Mouse (Mus musculus) CH12.LX (cell line): ENCODE measurements around the gene Gm43518. TPM values are rescaled to one million over a fixed set of nuclear protein-coding genes. Genes with fewer than 3 reads are reported as not detected.

ENCODE experiments used
- DNase-seq: peaks from one replicate; pipeline ENCODE4 v3.0.0-alpha.2; 2013; ENCODE audit errors: extremely low read depth
- H3K27ac ChIP-seq: 2 replicates; pipeline ENCODE4 v1.5.1; 2012; ENCODE audit warnings: low read depth, mild to moderate bottlenecking, control low read depth, moderate library complexity; ENCODE audit not compliant: insufficient read depth
- H3K27me3 ChIP-seq: replicated peaks from 2 replicates; pipeline ENCODE3; 2012; ENCODE audit warnings: inconsistent platforms
- H3K36me3 ChIP-seq, 2 experiments: replicated peaks in 1 of 2; 2 replicates each; pipeline versions ENCODE3 to v1.6.1; 2012; ENCODE audit warnings: inconsistent platforms in 1 of 2, low read length in 1 of 2, mild to moderate bottlenecking in 1 of 2, mixed read lengths in 1 of 2, moderate library complexity in 1 of 2; ENCODE audit not compliant: control insufficient read depth in 1 of 2, insufficient read depth in 1 of 2
- H3K4me1 ChIP-seq, 2 experiments: 2 replicates each; pipeline ENCODE4 v1.6.1; 2012; ENCODE audit warnings: inconsistent platforms in 1 of 2, moderate library complexity in 1 of 2; ENCODE audit not compliant: insufficient read depth in 2 of 2, control insufficient read depth in 1 of 2
- H3K4me2 ChIP-seq: 2 replicates; pipeline ENCODE4 v1.6.1; 2012; ENCODE audit warnings: low read depth, mild to moderate bottlenecking, control low read depth; ENCODE audit not compliant: poor library complexity, insufficient read depth, severe bottlenecking
- H3K4me3 ChIP-seq, 3 experiments: fragments of 150-350 bp in 1 of 3; sonication (generic) in 1 of 3; replicated peaks in 1 of 3; 2 replicates each; pipeline versions ENCODE3 to v1.5.1; 2011 to 2012; ENCODE audit warnings: low read depth in 2 of 3, low read length in 2 of 3, mild to moderate bottlenecking in 2 of 3, moderate library complexity in 2 of 3, control low read depth in 1 of 3, improper control_type of control experiment in 1 of 3, inconsistent platforms in 1 of 3, mixed read lengths in 1 of 3; ENCODE audit not compliant: poor library complexity in 1 of 3
- H3K79me2 ChIP-seq: replicated peaks from 2 replicates; pipeline ENCODE4 v1.6.1; 2012; ENCODE audit warnings: mild to moderate bottlenecking, moderate library complexity; ENCODE audit not compliant: control insufficient read depth, poor library complexity, insufficient read depth, severe bottlenecking; ENCODE audit errors: extremely low read depth
- H3K9ac ChIP-seq: 2 replicates; pipeline ENCODE4 v1.6.1; 2012; ENCODE audit warnings: low read depth, mild to moderate bottlenecking, control low read depth, moderate library complexity; ENCODE audit not compliant: insufficient read depth
- H3K9me3 ChIP-seq: replicated peaks from 2 replicates; pipeline ENCODE3; 2012; ENCODE audit warnings: low read length, inconsistent platforms, mixed read lengths
- BHLHE40 ChIP-seq: IDR thresholded peaks from 2 replicates; pipeline ENCODE4 v1.6.1; 2011; ENCODE audit warnings: mild to moderate bottlenecking, low read depth, low read length, improper control_type of control experiment
- CHD2 ChIP-seq: IDR thresholded peaks from 2 replicates; pipeline ENCODE4 v1.6.1; 2011; ENCODE audit warnings: low read length, improper control_type of control experiment
- ETS1 ChIP-seq: conservative IDR thresholded peaks from 2 replicates; pipeline ENCODE4 v1.6.1; 2012; ENCODE audit warnings: low read depth, mild to moderate bottlenecking, inconsistent platforms, low read length, improper control_type of control experiment, moderate library complexity
- GABPA ChIP-seq: IDR thresholded peaks from 2 replicates; pipeline ENCODE4 v1.6.1; 2012; ENCODE audit warnings: low read depth, low read length, improper control_type of control experiment, inconsistent platforms; ENCODE audit not compliant: insufficient replicate concordance
- JUN ChIP-seq: IDR thresholded peaks from 2 replicates; pipeline ENCODE4 v1.6.1; 2011; ENCODE audit warnings: low read depth, mild to moderate bottlenecking, low read length, improper control_type of control experiment, moderate library complexity; ENCODE audit not compliant: insufficient read depth
- JUND ChIP-seq: conservative IDR thresholded peaks from 2 replicates; pipeline ENCODE4 v1.6.1; 2011; ENCODE audit warnings: low read depth, low read length, improper control_type of control experiment
- KAT2A ChIP-seq: IDR thresholded peaks from 2 replicates; pipeline ENCODE4 v1.6.1; 2012; ENCODE audit warnings: low read length, improper control_type of control experiment, inconsistent platforms; ENCODE audit not compliant: insufficient replicate concordance
- MEF2A ChIP-seq: IDR thresholded peaks from 2 replicates; pipeline ENCODE4 v1.6.1; 2014; ENCODE audit warnings: low read depth, mild to moderate bottlenecking, inconsistent platforms, low read length, improper control_type of control experiment, borderline replicate concordance
- NELFE ChIP-seq: IDR thresholded peaks from 2 replicates; pipeline ENCODE4 v1.6.1; 2011; ENCODE audit warnings: low read depth, low read length, improper control_type of control experiment
- NRF1 ChIP-seq: IDR thresholded peaks from 2 replicates; pipeline ENCODE4 v1.6.1; 2014; ENCODE audit warnings: low read depth, mild to moderate bottlenecking, inconsistent platforms, low read length, improper control_type of control experiment, moderate library complexity
- PAX5 ChIP-seq: IDR thresholded peaks from 2 replicates; pipeline ENCODE4 v1.6.1; 2012; ENCODE audit warnings: low read length, inconsistent platforms, mixed read lengths
- POLR2A ChIP-seq: IDR thresholded peaks from 2 replicates; pipeline ENCODE4 v1.6.1; 2011; ENCODE audit warnings: low read depth, mild to moderate bottlenecking, improper control_type of control experiment, low read length
- POLR2AphosphoS2 ChIP-seq: IDR thresholded peaks from 2 replicates; pipeline ENCODE4 v1.6.1; 2011; ENCODE audit warnings: low read depth, low read length, improper control_type of control experiment
- RCOR1 ChIP-seq: conservative IDR thresholded peaks from 2 replicates; pipeline ENCODE4 v1.6.1; 2012; ENCODE audit warnings: low read depth, mild to moderate bottlenecking, inconsistent platforms, low read length, improper control_type of control experiment
- SIN3A ChIP-seq: IDR thresholded peaks from 2 replicates; pipeline ENCODE4 v1.6.1; 2012; ENCODE audit warnings: low read length, improper control_type of control experiment, inconsistent platforms
- UBTF ChIP-seq: IDR thresholded peaks from 2 replicates; pipeline ENCODE4 v1.6.1; 2012; ENCODE audit warnings: low read depth, mild to moderate bottlenecking, inconsistent platforms, low read length, improper control_type of control experiment, moderate library complexity
- ZC3H11A ChIP-seq: IDR thresholded peaks from 2 replicates; pipeline ENCODE4 v1.6.1; 2012; ENCODE audit warnings: low read depth, mild to moderate bottlenecking, inconsistent platforms, low read length, improper control_type of control experiment
- ZKSCAN1 ChIP-seq: IDR thresholded peaks from 2 replicates; pipeline ENCODE4 v1.6.1; 2012; ENCODE audit warnings: low read depth, inconsistent platforms, low read length, improper control_type of control experiment, borderline replicate concordance
- ZNF384 ChIP-seq: IDR thresholded peaks from 2 replicates; pipeline ENCODE4 v1.6.1; 2012; ENCODE audit warnings: low read depth, low read length, improper control_type of control experiment, inconsistent platforms
- dilution Hi-C: fragments of 300-500 bp; cut with MboI; formaldehyde crosslinking; loops from 2 replicates; pipeline ENCODE4 v1.14.3; 2020; ENCODE audit warnings: low sequenced_read_pairs; ENCODE audit not compliant: extremely low pct_unique_long_range_greater_than_20kb, extremely low pct_ligation_motif_present
- in situ Hi-C: fragments of 300-500 bp; cut with MboI; formaldehyde crosslinking; loops from 3 replicates; pipeline ENCODE4 v1.14.3; 2019; ENCODE audit warnings: low sequenced_read_pairs, low pct_ligation_motif_present, low pct_unique_long_range_greater_than_20kb, mixed read lengths
- polyA plus RNA-seq: library from polyadenylated mRNA; unstranded; fragments of >175 nt; gene quantifications from 2 replicates; pipeline ENCODE4 v1.2.1, GENCODE M21; 2012; ENCODE audit warnings: low read depth; ENCODE audit not compliant: insufficient read length
- total RNA-seq, 2 experiments: library from RNA; depleted of rRNA; stranded (reverse); fragments of 300-350 nt in 1 of 2; fragments of >200 nt in 1 of 2; gene quantifications; 2 replicates each; pipeline ENCODE4 v1.2.3; 2012 to 2014

Gm43518 gene
- total RNA-seq (2012; rRNA removed): not detected in 2 replicates
- not detected in 2 replicates for total RNA-seq (2014; rRNA removed)
- 0.74 and 0.87 TPM in 2 replicates for polyA plus RNA-seq

DNA sequence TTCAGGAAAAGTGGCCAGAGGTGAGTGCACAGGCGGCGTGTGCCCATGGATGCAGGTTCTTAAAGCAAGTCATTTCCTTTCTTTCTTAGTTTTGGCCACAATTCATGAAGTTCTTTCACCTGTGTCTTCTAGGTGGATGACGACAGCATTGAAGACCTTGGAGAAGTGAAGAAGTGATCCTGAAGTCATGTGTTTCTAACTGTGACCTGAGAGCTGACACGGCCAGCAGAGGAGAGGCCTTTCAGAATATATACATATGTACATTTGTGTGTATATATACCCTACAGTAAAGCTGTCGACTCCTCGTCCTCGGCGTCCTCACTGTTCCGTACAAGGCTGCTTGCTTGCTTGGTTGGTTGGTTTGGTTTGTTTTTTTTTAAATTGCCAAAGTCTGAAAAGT is at the start of gene Gm43518:
TSS of gene Gm43518 (plus strand) at position 301 of the 400 bp plus-strand sequence.
- no peaks in the 10 kb centered on the region for H3K27me3 ChIP-seq
- in situ Hi-C loops: no loop called here
- no peak within 1 kb of the TSS for H3K4me2 ChIP-seq
- peaks cover 11 to 26% of the 10 kb centered on the region in 2 experiments for H3K4me1 ChIP-seq
- no peak within 1 kb of the TSS for H3K4me3 ChIP-seq
- no peaks in the 10 kb centered on the region for H3K9me3 ChIP-seq
- no peak within 1 kb of the TSS for H3K9ac ChIP-seq
- TF ChIP-seq CHD2 (no peak), POLR2AphosphoS2 (no peak), JUND (no peak), NRF1 (no peak), PAX5 (no peak), ETS1 (no peak), BHLHE40 (no peak), NELFE (no peak), POLR2A (no peak), ZNF384 (no peak), ZKSCAN1 (no peak), SIN3A (no peak), KAT2A (no peak), RCOR1 (no peak), GABPA (no peak), UBTF (no peak), JUN (no peak), MEF2A (no peak)
- peaks cover 60 to 75% of the 10 kb centered on the region in 2 experiments for H3K36me3 ChIP-seq
- no peak within 1 kb of the TSS for H3K27ac ChIP-seq
- H3K79me2 ChIP-seq: peaks cover 29% of the 10 kb centered on the region
- DNase-seq: no peak
- dilution Hi-C loops: no loop called here

- peak overlapping the region; percentile 3; the same call in 1 of the 2 replicates for H3K9ac ChIP-seq
- in situ Hi-C loops (no loop called here), dilution Hi-C loops (no loop called here)
- no peak overlapping the region for H3K27ac ChIP-seq
- H3K4me3 ChIP-seq: no peak overlapping the region
- DNase-seq: no peak
- H3K4me2 ChIP-seq: peak overlapping the region; percentile 73
- H3K9me3 ChIP-seq: no peaks in the 10 kb centered on the region
- peaks cover 7 to 16% of the 10 kb centered on the region in 2 experiments; a peak in 2 of 4 replicates for H3K4me1 ChIP-seq
- H3K27me3 ChIP-seq: no peaks in the 10 kb centered on the region
- H3K36me3 ChIP-seq: no peaks in the 10 kb centered on the region
- no peaks in the 10 kb centered on the region for H3K79me2 ChIP-seq
- TF ChIP-seq ZNF384: 0 out of 2 replicates have a peak, but pooled peaks have one; percentile 35
- no peak for TF ChIP-seq ZC3H11A
These were observed 49.2 kb upstream of the Gm43518 start for GRCm38 (mm10) chr5:123878056-123878455.
